Mouse (Mus musculus) lung, embryonic 16.5 days (tissue): ENCODE results near the gene Gltp. TPM values are rescaled to one million over a fixed set of nuclear protein-coding genes. Genes with fewer than 3 reads are reported as not detected.

ENCODE experiments used
- ATAC-seq: fragments of 200-750 bp; cut with Nextera tagmentation; 2 replicates; pipeline ENCODE4 v1.8.0; 2017; ENCODE audit warnings: low read depth, mild to moderate bottlenecking, moderate library complexity
- H3K27ac ChIP-seq: fragments of 300-500 bp; sonication (generic); 2 replicates; pipeline ENCODE4 v1.5.1; 2014; ENCODE audit warnings: mild to moderate bottlenecking, control low read depth, low read length
- H3K27me3 ChIP-seq: fragments of 300-500 bp; sonication (generic); 2 replicates; pipeline ENCODE4 v1.6.1; 2014; ENCODE audit warnings: low read depth, low read length, mixed read lengths; ENCODE audit not compliant: control insufficient read depth, insufficient read depth
- H3K36me3 ChIP-seq: fragments of 300-500 bp; sonication (generic); 2 replicates; pipeline ENCODE4 v1.6.1; 2014; ENCODE audit warnings: low read length; ENCODE audit not compliant: control insufficient read depth, insufficient read depth
- H3K4me1 ChIP-seq: fragments of 300-500 bp; sonication (generic); replicated peaks from 2 replicates; pipeline ENCODE4 v1.6.1; 2014; ENCODE audit warnings: low read length, mixed read lengths; ENCODE audit not compliant: control insufficient read depth, insufficient read depth
- H3K4me2 ChIP-seq: fragments of 300-500 bp; sonication (generic); 2 replicates; pipeline ENCODE4 v1.6.1; 2014; ENCODE audit warnings: low read depth, low read length, control low read depth
- H3K4me3 ChIP-seq: fragments of 300-500 bp; sonication (generic); 2 replicates; pipeline ENCODE4 v1.5.1; 2014; ENCODE audit warnings: mild to moderate bottlenecking, low read length, control low read depth
- H3K9ac ChIP-seq: fragments of 300-500 bp; sonication (generic); 2 replicates; pipeline ENCODE4 v1.6.1; 2014; ENCODE audit warnings: low read length, control low read depth
- H3K9me3 ChIP-seq: fragments of 300-500 bp; sonication (generic); 2 replicates; pipeline ENCODE4 v1.6.1; 2016; ENCODE audit warnings: low read length; ENCODE audit not compliant: control insufficient read depth
- WGBS: fragments of 180-500 bp; shearing (Covaris S2); extraction: QIAGEN DNeasy Blood & Tissue Kit; methylation state at CpG from one replicate; pipeline ENCODE4 v1.1.7; 2014; 5-methylcytosine and 5-hydroxymethylcytosine counted together
- polyA plus RNA-seq: library from polyadenylated mRNA; unstranded; fragments of >200 nt; fragmentation: Nextera tagmentation; extraction: Ambion mirVana; gene quantifications from 2 replicates; pipeline ENCODE4 v1.2.1, GENCODE M21; 2015

Gene Gltp
- polyA plus RNA-seq, 1 experiment from 2014 or later: 105 TPM

- Histone ChIP-seq H3K9me3 (no peaks in the 10 kb centered on the region), H3K36me3 (no peaks in the 10 kb centered on the region), H3K27ac (no peak overlapping the region), H3K27me3 (0 out of 2 replicates have a peak, but pooled peaks cover 2% of the 10 kb centered on the region), H3K4me2 (no peak overlapping the region), H3K4me3 (no peak overlapping the region), H3K4me1 (peaks cover 9% of the 10 kb centered on the region), H3K9ac (no peak overlapping the region)
- 73% methylated on average over 13 of the region's 13 CpGs for WGBS
- no peak for ATAC-seq
These were observed 2.1 kb downstream of the Gltp start for GRCm38 (mm10) chr5:114688703-114689102.

GRCm38 (mm10) chr5:114687901-114688300, 2.9 kb downstream of the Gltp start:
- H3K4me1 ChIP-seq: peaks cover 9% of the 10 kb centered on the region

GRCm38 (mm10) chr5:114686726-114687210, 4.0 kb downstream of the Gltp start:
- H3K4me1 ChIP-seq: peaks cover 15% of the 10 kb centered on the region
- no peaks in the 10 kb centered on the region for H3K36me3 ChIP-seq
- H3K4me2 ChIP-seq: no peak overlapping the region
- 47% methylated on average over 7 of the region's 7 CpGs for WGBS
- H3K27me3 ChIP-seq: no peaks in the 10 kb centered on the region
- no peak overlapping the region for H3K4me3 ChIP-seq
- no peak for ATAC-seq
- no peak overlapping the region; the same call in 1 of the 2 replicates for H3K9ac ChIP-seq
- H3K27ac ChIP-seq: no peak overlapping the region
- no peaks in the 10 kb centered on the region for H3K9me3 ChIP-seq

More at GRCm38 (mm10) chr5:114687901-114688300, 2.9 kb downstream of the Gltp start:
- ATAC-seq: no peak
- Histone ChIP-seq H3K4me2 (no peak overlapping the region), H3K9ac (no peak overlapping the region), H3K36me3 (no peaks in the 10 kb centered on the region), H3K27ac (no peak overlapping the region), H3K9me3 (no peaks in the 10 kb centered on the region), H3K4me3 (no peak overlapping the region), H3K27me3 (0 out of 2 replicates have a peak, but pooled peaks cover 2% of the 10 kb centered on the region)

GRCm38 (mm10) chr5:114685986-114686385, 4.8 kb downstream of the Gltp start:
- Histone ChIP-seq H3K4me3 (no peak overlapping the region), H3K9ac (no peak overlapping the region), H3K36me3 (no peaks in the 10 kb centered on the region), H3K4me1 (peaks cover 13% of the 10 kb centered on the region), H3K4me2 (no peak overlapping the region), H3K27me3 (no peaks in the 10 kb centered on the region), H3K9me3 (no peaks in the 10 kb centered on the region), H3K27ac (no peak overlapping the region)
- WGBS: 86% methylated on average over 5 of the region's 5 CpGs
- ATAC-seq: no peak

- Histone ChIP-seq H3K27me3 (no peaks in the 10 kb centered on the region), H3K9me3 (no peaks in the 10 kb centered on the region), H3K9ac (no peak overlapping the region), H3K4me2 (no peak overlapping the region), H3K27ac (peak overlapping the region; percentile 76), H3K36me3 (peaks cover 3% of the 10 kb centered on the region), H3K4me3 (no peak overlapping the region), H3K4me1 (peaks cover 19% of the 10 kb centered on the region)
- 57% methylated on average over 8 of the region's 8 CpGs for WGBS
- peak; percentile 60 for ATAC-seq
These were observed 9.1 kb downstream of the Gltp start for GRCm38 (mm10) chr5:114681717-114682116.

GRCm38 (mm10) chr5:114680676-114681285, 10.0 kb downstream of the Gltp start:
- ATAC-seq: peak; percentile 34; the same call in 1 of the 2 replicates
- H3K4me2 ChIP-seq: no peak overlapping the region
- 42% methylated on average over 19 of the region's 19 CpGs for WGBS

GRCm38 (mm10) chr5:114679841-114680591, 10.8 kb downstream of the Gltp start:
- H3K9ac ChIP-seq: peak overlapping the region; percentile 13; the same call in 1 of the 2 replicates
- H3K4me3 ChIP-seq: no peak overlapping the region
- H3K27me3 ChIP-seq: no peaks in the 10 kb centered on the region
- peaks cover 7% of the 10 kb centered on the region for H3K36me3 ChIP-seq
- no peak for ATAC-seq
- H3K4me1 ChIP-seq: peaks cover 19% of the 10 kb centered on the region
- H3K9me3 ChIP-seq: no peaks in the 10 kb centered on the region
- H3K27ac ChIP-seq: peak overlapping the region; percentile 76
- WGBS: 72% methylated on average over 17 of the region's 17 CpGs
- no peak overlapping the region for H3K4me2 ChIP-seq

More at GRCm38 (mm10) chr5:114680676-114681285, 10.0 kb downstream of the Gltp start:
- Histone ChIP-seq H3K9ac (peak overlapping the region; percentile 21; the same call in 1 of the 2 replicates), H3K4me3 (no peak overlapping the region), H3K9me3 (no peaks in the 10 kb centered on the region), H3K4me1 (peaks cover 19% of the 10 kb centered on the region), H3K27me3 (no peaks in the 10 kb centered on the region), H3K27ac (peak overlapping the region; percentile 76), H3K36me3 (peaks cover 7% of the 10 kb centered on the region)

GRCm38 (mm10) chr5:114674594-114674993, 16.2 kb downstream of the Gltp start:
- ATAC-seq: no peak
- WGBS: 76% methylated on average over 8 of the region's 8 CpGs

GRCm38 (mm10) chr5:114673114-114673513, 17.7 kb downstream of the Gltp start:
- H3K9ac ChIP-seq: no peak overlapping the region
- no peak overlapping the region for H3K4me3 ChIP-seq
- no peak overlapping the region for H3K27ac ChIP-seq
- peaks cover 11% of the 10 kb centered on the region for H3K36me3 ChIP-seq
- H3K27me3 ChIP-seq: no peaks in the 10 kb centered on the region
- no peaks in the 10 kb centered on the region; the same call in 1 of the 2 replicates for H3K4me1 ChIP-seq
- H3K4me2 ChIP-seq: no peak overlapping the region
- no peak for ATAC-seq
- WGBS: 85% methylated on average over 13 of the region's 13 CpGs
- H3K9me3 ChIP-seq: no peaks in the 10 kb centered on the region

More at GRCm38 (mm10) chr5:114674594-114674993, 16.2 kb downstream of the Gltp start:
- H3K4me1 ChIP-seq: no peaks in the 10 kb centered on the region
- no peak overlapping the region for H3K9ac ChIP-seq
- no peaks in the 10 kb centered on the region for H3K9me3 ChIP-seq
- no peaks in the 10 kb centered on the region for H3K27me3 ChIP-seq
- peaks cover 11% of the 10 kb centered on the region for H3K36me3 ChIP-seq
- no peak overlapping the region for H3K27ac ChIP-seq
- no peak overlapping the region for H3K4me2 ChIP-seq
- no peak overlapping the region for H3K4me3 ChIP-seq
